Mouse (Mus musculus): ENCODE measurements around the gene Utp20. TPM values are rescaled to one million over a fixed set of nuclear protein-coding genes. Genes with fewer than 3 reads are reported as not detected.
A peak's percentile ranks its signal among the peaks of the same experiment; 100 is the strongest.
"Not testable (repeated sequence)": the region's sequence is repeated elsewhere in the genome, so short reads cannot be mapped to it uniquely, and the experiment has no call there.

Utp20 gene
- 10 to 100 TPM; 26.7 to 30.1 (median 28.4) TPM for total RNA-seq (2022)

DNA sequence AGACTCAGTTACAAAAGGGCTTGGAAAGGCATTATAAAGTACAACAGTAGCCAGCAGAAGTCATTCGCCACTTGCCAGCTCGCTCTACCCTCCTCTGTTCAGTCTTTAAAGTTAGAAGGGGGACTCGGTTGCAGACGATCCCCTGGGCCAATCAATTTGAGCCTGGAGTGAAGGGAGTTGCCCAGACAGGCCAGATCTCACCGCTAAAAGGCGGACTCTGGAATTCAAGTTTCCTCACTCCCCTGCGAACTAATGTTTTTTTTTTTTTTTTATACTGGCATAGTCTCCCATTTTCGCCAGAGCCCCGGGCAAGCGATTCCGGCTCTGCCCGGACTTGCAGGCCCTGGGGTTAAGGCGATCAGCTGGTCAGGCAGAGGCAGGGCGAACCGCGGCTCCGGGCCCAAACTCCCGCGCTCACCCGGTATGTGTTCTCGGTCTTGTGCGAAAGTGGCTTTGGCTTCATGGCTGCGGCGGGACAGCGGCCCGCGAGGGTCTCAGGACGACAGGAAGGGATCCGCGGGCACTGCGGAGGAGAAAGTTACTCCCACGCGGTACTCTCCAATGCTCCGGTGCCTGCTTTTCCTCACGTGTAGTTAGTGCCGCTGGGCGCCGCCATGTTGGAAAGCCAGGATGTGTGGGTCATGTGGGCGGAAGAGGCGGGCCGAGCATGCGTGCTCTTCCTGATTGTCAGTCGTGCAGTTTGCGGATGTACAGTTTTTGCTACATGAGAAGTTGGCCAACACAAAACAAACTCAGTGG lies at the start of gene Utp20:
Utp20 (minus strand) TSS at position 617 of the 759 bp plus-strand sequence.
- DNase-seq, result peak; percentile 76

GRCm38 (mm10) chr10:88874870-88875269 lies 48.3 kb upstream of the Utp20 start:
- DNase-seq, result no peak

- no peak for DNase-seq
These were observed 39.4 kb upstream of the Utp20 start for GRCm38 (mm10) chr10:88866017-88866416.

GRCm38 (mm10) chr10:88862293-88862692 lies 35.7 kb upstream of the Utp20 start:
- DNase-seq, result no peak

GRCm38 (mm10) chr10:88861416-88861815 lies 34.8 kb upstream of the Utp20 start:
- DNase-seq, result no peak

DNA sequence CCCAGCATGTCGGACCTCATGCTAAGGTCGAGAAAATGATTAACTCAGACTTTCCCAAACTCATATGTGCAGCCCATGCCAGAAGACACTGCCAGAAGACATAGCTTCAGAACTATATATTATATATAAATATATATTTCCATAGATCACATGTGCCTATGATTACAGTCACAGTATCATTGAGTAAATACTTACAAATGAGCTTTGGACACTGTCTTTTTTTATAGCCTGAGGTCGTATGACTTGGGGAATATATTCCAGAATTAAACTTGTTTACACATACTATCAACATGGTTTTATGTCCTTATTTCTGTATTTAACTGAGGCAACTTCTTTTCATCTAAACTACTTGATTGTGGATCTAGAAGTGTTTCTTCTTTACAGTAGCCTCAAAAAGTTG lies 34.3 kb upstream of the Utp20 start:
- DNase-seq, result no peak

DNA sequence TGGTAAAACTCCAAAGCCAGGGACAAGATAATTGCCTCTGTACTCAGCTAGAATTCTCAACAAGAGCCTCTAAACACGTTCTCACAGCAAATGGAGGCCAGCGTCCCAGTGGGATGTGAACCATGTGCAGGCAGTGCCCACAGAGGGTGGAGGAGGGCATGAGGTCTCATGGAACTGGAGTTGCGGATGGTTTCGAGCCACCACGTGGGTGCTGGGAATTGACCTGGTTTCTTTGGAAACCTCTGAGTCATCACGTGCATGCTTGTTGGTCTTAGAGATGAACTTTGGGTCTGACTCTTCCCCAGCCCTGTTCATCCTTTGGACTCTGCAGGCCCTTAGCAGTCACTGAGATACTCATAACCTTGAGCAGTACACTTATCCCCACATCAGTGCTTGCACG lies 26.7 kb upstream of the Utp20 start:
- DNase-seq, result no peak

DNA sequence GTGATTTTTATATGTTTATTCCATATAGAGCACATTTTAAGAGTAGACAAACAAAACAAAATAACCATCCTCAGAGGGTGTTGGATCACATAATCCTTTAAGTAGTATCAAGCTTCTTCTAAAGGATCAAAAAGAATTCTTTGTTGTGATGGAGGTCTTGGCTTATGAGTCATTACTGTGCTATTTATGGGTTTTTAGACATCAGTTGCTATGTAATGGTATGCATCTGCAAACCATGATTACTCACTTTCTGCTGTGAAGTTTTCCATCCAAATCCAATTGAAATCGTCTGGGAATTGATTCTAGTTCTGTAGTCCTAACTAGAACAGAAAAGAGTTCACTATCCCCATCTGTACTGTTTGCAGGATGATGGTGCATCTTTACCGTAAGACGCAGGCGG lies 23.4 kb upstream of the Utp20 start:
- DNase-seq, result no peak

- DNase-seq, result no peak
These were observed 22.4 kb upstream of the Utp20 start for GRCm38 (mm10) chr10:88848876-88849476.

- DNase-seq, result no peak
These were observed 7.6 kb upstream of the Utp20 start for GRCm38 (mm10) chr10:88834227-88834626.

GRCm38 (mm10) chr10:88828361-88828760 lies 1.8 kb upstream of the Utp20 start:
- peak; percentile 59 for DNase-seq

- no peak for DNase-seq
These were observed 992 bp upstream of the Utp20 start for GRCm38 (mm10) chr10:88827596-88827995.

GRCm38 (mm10) chr10:88826947-88827306 lies 323 bp upstream of the Utp20 start:
- not testable (repeated sequence) for DNase-seq

DNA sequence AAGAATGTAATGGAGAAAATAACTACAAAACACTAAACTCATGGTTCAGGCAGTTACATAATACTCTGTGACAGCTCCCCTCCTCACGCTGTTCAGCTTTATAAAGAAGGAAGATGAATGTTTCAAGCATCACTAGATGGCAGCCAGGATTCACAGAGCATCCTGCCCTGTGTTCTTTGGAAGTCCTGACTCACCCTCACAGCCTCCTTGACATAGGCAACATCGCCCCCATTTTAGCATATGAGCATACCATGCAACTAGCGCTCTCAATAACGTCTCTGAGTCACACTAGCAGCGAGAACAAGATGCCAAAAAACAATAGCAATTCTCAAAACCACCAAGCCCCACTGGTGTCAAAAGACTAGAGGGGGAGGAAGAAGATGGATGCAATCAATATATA lies 9.3 kb downstream of the Utp20 start:
- no peak for DNase-seq

GRCm38 (mm10) chr10:88815256-88815655 lies 11.3 kb downstream of the Utp20 start:
- peak; percentile 8 for DNase-seq

GRCm38 (mm10) chr10:88811704-88812103 lies 14.9 kb downstream of the Utp20 start:
- DNase-seq, result no peak

DNA sequence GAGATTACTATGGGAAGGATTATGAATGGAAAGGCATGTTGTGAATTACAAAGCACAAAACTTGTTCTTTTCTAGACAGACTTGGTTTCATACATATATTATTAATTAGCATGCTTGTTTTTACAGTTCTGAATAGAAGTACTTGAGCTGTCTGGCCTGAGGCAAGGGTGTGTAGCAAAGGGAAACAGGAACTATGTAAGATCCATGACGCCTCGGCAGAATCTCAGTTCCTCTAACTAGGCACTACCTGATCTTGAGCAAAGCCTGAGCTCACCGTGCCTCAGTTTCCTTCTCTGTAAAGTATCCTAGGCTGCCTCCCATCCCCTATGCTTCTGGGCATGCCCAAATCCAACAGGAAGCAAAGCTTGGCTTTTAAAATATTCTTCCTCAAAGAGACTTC lies 24.4 kb downstream of the Utp20 start:
- DNase-seq, result no peak

DNA sequence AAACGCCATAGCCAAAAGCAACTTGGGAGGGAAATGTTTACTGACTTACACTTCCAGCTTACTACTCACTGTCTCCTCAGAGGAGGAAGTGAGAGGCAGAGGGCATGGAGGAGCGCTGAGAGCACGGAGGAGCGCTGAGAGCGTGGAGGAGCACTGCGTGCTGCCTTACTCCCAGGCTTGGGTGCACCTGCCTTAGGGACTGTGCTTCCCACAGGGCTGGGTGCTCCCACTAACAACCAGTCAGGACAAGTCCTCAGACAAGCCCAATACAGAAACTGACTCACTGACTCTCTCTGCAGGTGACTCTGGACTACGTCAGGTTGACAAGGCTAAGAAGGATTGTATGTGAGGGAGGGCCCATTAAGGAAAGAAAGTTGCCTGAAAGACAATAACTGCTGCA lies 27.2 kb downstream of the Utp20 start:
- DNase-seq, result no peak

DNA sequence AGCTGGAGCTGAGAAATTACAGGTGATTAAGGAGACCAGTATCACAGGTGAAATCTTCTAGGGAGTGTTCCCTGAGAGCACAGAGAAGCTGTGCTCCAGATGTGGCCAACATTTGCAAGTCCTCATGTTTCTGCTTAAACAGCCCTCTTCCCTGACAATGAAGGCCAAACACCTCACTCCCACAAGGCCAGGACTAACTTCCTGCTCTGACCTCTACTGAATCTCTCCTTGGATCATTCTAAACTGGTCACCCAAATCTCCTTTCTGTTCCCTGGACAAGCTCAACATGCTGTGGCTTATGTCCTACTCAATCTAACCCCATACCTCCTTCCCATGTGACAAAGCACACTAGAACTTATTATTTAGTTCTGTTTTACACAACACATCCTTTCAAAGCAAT lies 29.2 kb downstream of the Utp20 start:
- DNase-seq, result peak; percentile 21

DNA sequence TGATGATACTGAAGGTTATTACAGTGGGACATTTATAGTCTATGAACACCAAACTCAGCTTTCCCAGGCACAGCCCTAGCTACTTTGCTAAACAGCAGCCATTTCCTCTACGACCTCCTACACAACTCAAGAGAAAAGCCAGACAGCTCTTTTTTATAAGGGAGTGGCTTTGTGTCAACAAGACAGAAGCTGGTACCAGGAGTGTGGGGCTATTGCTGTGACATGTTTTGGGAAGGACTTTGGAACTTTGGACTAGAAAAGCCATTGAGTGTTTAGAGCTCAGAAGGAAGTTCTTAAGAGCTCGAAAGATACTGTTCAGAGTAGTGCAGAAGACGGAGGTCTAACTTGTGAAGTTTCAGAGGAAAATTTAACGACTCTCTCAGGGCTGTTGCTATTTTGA lies 29.7 kb downstream of the Utp20 start:
- DNase-seq, result no peak

DNA sequence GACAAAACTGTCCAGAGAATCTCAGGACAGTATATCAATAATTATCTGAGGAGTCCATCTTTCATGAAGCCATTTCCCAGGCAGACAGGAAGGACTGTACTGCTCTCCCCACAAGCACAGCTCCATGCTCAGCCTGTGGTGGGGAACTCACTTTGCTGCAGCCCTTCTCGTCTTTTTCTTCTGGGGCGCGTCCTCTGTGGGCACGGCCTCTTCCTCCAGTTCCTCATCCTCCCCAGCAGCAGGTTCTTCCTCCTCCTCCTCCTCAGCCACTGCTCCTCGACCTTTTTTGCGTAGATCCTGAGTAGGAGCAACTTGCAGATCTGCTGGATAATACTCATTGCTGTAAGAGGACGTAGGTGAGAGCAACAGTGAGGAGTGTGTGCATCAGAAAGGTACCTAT lies 31.4 kb downstream of the Utp20 start:
- DNase-seq, result no peak

DNA sequence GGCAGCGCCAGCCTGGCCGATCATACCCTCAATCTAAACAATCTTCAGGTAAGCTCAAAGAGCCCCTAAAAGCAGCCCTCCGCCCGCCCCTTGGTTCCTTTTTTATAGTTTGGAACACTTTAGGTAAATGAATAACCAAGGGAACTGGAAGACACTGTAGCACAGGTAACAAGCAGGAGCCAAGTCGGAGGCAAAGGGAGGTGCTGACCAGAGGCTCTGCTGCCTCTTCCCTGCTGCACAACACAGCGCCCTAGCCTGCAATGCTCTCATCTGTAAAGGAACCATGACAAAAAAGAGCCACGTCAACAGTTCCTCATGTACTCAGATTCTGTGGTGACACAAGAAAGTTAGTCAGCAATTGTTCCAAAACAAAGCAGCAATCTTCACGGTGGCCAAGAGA lies 32.0 kb downstream of the Utp20 start:
- DNase-seq, result no peak

- DNase-seq, result no peak
These were observed 32.9 kb downstream of the Utp20 start for GRCm38 (mm10) chr10:88793671-88794070.

DNA sequence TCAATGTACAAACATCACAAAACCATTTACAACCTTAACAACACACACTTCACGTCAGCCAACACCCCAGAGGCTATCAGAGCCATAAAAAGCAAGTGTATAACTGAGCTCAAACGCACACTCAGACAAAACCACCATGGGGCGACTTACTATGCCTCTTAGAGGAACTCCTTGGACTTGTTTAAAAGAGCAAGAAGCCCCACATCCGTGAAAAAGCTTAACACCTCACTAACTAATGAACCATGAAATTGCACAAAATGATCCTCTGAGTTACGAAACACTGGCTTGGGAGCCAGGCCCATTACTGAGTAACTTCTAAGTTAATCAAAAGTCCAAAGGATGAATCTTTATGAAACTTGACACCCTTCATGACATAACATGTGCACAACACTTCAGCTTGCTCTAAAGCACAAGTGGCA lies 42.1 kb downstream of the Utp20 start:
- no peak for DNase-seq

Measured in adrenal gland, adult 8-10 months (tissue).